In the genomic region with DNA sequence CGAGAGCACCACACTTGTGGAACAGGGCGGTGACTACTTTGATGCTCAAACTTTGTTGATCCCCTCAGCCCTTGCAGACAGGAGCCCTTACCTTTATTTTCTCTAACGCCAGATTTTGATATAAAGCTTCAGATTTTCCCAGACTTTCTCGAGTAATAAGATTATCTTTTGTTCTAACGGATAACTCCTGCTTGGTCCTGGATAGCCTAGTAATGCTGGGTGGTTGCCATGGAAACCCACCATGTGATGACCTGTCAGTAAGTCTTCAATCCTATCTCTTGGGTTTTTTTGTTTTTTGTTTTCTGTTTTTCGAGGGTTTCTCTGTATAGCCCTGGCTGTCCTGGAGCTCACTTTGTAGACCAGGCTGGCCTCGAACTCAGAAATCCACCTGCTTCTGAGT, we compare ENCODE assay signal across 33 mouse cellular contexts. TPM values are rescaled to one million over a fixed set of nuclear protein-coding genes. Genes with fewer than 3 reads are reported as not detected.
"Had no signal": no experiment of that assay in that cellular context is flagged by ENCODE, and none has a peak within 500 bp of the region (broad histone marks: within the 10 kb centered on the region; RNA-seq: fewer than 3 reads in every experiment).

No protein-coding gene starts in this region.

- H3K36me3 ChIP-seq: heart, embryonic 10.5 days; heart, embryonic 12.5 days; hindbrain, embryonic 10.5 days; hindbrain, embryonic 12.5 days; intestine, embryonic 15.5 days; limb, embryonic 10.5 days; limb, embryonic 12.5 days had no signal

- H3K4me1 ChIP-seq: heart, embryonic 10.5 days; heart, embryonic 12.5 days; hindbrain, embryonic 12.5 days; intestine, embryonic 15.5 days; limb, embryonic 10.5 days; limb, embryonic 12.5 days had no signal

- ATAC-seq: hindbrain, embryonic 16.5 days; inflammation-experienced regulatory T-cells, adult 6 months; intestine, embryonic 15.5 days; intestine, postnatal 0 days had no signal

- DNase-seq: gastrocnemius, postnatal 14 days; heart, adult 18-20 months; heart, postnatal 10 days; heart, postnatal 4 days; kidney, adult 18-20 months; kidney, adult 8-10 months; kidney, postnatal 10 days; liver had no signal

- H3K27me3 ChIP-seq: intestine, embryonic 15.5 days; limb, embryonic 12.5 days had no signal

- H3K9ac ChIP-seq: heart, embryonic 12.5 days; hindbrain, embryonic 12.5 days; hindbrain, embryonic 14.5 days; intestine, embryonic 15.5 days; limb, embryonic 12.5 days had no signal

- H3K4me2 ChIP-seq: heart, embryonic 12.5 days; hindbrain, embryonic 12.5 days; hindbrain, embryonic 14.5 days; intestine, embryonic 15.5 days; limb, embryonic 12.5 days; liver, embryonic 11.5 days had no signal

- H3K27ac ChIP-seq: heart, embryonic 10.5 days; hindbrain, embryonic 10.5 days; hindbrain, embryonic 12.5 days; hindbrain, embryonic 14.5 days; intestine, embryonic 15.5 days; layer of hippocampus, adult 2 months; left cerebral cortex, adult 2 months; limb, embryonic 10.5 days; limb, embryonic 12.5 days had no signal

- H3K4me3 ChIP-seq: heart, embryonic 10.5 days; heart, embryonic 12.5 days; hindbrain, embryonic 10.5 days; hindbrain, embryonic 12.5 days; intestine, embryonic 15.5 days; layer of hippocampus, adult 2 months; left cerebral cortex, adult 2 months; limb, embryonic 10.5 days; limb, embryonic 12.5 days had no signal

- H3K9me3 ChIP-seq: heart, embryonic 10.5 days; heart, embryonic 12.5 days; hindbrain, embryonic 10.5 days; hindbrain, embryonic 12.5 days; intestine, embryonic 15.5 days; limb, embryonic 10.5 days; limb, embryonic 12.5 days had no signal

RNA-seq across cellular contexts. Expression of gene Tmem233, which starts 40.8 kb away (rescaled TPM):
- total RNA-seq: granulocyte monocyte progenitor cell, adult 5-6 weeks; heart, adult 18-20 months; heart, postnatal 10 days; heart, postnatal 25 days; heart, postnatal 4 days; layer of hippocampus, adult 2 months; layer of hippocampus, postnatal 10 days; layer of hippocampus, postnatal 25 days; left cerebral cortex, adult 2 months; left cerebral cortex, postnatal 14 days; left cerebral cortex, postnatal 36 days had no signal
- polyA plus RNA-seq: frontal cortex, adult 2 months; heart, embryonic 10.5 days; heart, embryonic 12.5 days; heart, embryonic 14.5 days; heart, embryonic 16.5 days; hindbrain, embryonic 10.5 days; hindbrain, embryonic 12.5 days; hindbrain, embryonic 14.5 days; hindbrain, embryonic 16.5 days; inflammation-experienced regulatory T-cells, adult 6 months; intestine, embryonic 15.5 days; intestine, postnatal 0 days; kidney, embryonic 14.5 days; kidney, embryonic 16.5 days; limb, embryonic 10.5 days; limb, embryonic 12.5 days; liver, embryonic 11.5 days had no signal
